Mouse (Mus musculus) T-cell, adult 2 months (primary cell): ENCODE results near the gene Scn2b.

Source experiments
- DNase-seq: peaks from one replicate; pipeline ENCODE4 v3.0.0; 2022; ENCODE audit warnings: low spot score

The Scn2b gene

GRCm38 (mm10) chr9:45117741-45118431 is at the start of gene Scn2b:
Gene Scn2b, plus strand, starts transcription at chr9:45117782.
- peak; percentile 16 for DNase-seq

DNA sequence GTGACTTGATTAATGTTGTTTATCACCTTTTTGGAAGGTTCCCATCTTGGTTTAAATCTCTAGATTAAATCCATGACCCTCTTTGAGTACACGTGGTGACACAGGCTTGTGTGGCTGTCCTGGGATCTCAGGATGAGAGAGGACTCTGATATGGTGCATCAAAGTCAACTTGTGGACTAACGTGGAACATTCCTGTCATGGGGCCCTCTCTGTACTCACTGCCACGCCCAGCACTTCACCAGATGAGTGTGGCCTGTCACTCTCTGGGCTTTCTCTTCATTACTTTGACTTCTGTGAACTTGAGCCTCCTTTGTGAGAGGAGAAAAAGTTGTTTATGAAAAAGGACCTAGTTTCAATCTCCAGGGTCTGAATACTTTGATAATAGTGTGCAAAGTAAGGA is 45.8 kb upstream of the Scn2b start:
- no peak for DNase-seq

DNA sequence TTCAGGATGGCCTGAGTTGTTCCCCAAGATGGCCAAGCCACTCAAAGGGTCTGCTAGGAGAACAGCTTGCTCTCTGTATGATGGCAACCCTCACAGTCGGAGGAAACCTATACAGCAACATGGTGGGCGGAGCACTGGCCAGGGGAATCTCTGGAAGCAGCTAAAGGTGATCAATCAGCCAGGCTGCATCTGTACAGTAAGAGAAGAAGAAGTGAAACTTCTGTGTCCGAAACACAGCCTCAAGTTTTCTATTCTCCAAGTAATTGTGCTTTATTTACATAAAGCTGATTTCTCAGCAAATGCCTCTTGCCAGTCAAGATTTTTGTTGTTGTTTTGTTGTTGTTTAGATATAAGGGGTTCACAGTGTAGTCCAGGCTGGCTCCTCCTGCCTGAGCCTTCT is 39.7 kb upstream of the Scn2b start:
- no peak for DNase-seq

DNA sequence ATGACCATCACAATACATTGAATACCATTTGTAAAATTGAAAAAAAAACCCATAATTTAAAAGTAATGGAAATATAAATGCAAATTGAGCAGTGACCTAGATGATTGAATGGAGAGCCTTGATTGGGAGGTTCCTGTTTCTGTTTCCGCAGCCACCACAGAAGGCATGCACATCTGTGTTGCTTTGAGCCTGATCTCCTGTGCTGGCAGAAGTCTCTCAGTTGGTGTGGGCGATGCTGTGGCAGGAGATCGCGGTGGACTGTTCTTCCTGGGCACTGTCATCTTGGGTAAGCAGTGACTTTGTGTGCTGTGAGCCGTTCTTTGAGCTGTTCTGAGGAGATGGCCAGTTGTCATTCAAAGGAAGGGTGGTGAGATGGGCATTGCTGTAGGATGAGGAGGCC is 38.6 kb upstream of the Scn2b start, which contains the start of gene Jaml:
Gene Jaml, plus strand, starts transcription at position 173 of the 400 bp plus-strand sequence.
- DNase-seq: peak; percentile 65

GRCm38 (mm10) chr9:45083132-45083531 is 34.5 kb upstream of the Scn2b start:
- DNase-seq: no peak

GRCm38 (mm10) chr9:45084556-45084955 is 33.0 kb upstream of the Scn2b start:
- no peak for DNase-seq

- no peak for DNase-seq
These were observed 31.6 kb upstream of the Scn2b start for GRCm38 (mm10) chr9:45085741-45086690.

DNA sequence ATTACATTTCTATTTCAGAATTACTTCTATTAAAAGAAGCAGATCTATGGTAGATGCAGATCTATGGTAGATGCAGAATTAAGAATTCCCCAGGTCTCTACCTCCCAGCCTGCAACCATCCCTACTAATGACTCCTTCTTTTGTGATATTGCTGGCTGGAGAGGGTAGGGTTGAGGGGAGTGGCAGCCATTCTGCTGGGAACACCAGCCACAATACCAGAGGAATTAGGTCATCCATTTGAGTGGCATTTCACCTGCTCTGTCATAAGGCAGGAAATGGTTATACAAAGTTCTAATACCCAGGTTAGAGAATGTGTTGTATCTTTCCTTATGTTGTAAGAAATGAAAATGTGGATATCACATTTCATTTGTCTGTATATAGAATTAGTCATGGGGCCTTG is 29.5 kb upstream of the Scn2b start:
- no peak for DNase-seq

DNA sequence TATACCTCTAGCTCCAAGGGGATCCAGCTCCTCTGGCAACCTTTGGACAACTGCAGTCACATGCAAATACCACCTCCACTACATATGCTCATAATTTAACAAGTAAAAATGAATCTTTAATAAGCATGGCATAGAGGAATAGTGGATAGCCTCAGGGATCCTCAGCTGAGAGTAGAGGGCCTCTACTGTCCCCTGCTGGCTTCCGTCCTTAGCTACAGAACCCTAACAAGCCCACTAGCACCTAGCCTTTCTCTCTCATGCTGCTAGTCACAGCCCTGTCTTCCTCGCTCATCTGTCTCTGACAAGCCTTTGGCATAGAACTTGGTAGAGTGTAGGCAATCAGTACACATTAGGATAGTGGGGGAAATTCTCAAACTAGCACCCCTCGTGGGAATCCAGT is 26.8 kb upstream of the Scn2b start:
- no peak for DNase-seq

- no peak for DNase-seq
These were observed 24.9 kb upstream of the Scn2b start for GRCm38 (mm10) chr9:45092641-45093040.

GRCm38 (mm10) chr9:45095149-45095937 is 22.2 kb upstream of the Scn2b start:
- DNase-seq: no peak

- DNase-seq: no peak
These were observed 19.7 kb upstream of the Scn2b start for GRCm38 (mm10) chr9:45097877-45098276.

DNA sequence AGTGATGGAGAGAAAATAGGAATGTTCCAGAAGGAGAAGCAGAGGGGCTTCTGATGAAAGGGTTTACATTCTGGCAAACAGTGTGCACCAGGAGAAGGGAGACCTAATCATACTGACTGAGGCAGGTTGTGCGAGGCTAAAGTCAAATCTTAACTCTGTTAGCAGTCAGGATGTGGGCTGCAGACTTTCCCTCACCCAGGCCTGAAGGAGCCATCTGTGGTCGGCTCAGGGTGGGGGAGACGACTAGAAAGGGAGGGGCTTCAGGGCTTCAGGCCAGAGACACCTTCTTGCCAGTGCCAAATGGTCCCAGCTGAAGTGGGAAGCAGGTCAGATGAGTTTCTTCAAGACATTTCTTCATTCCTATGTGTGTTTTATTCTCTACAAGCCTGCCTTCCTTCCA is 19.2 kb upstream of the Scn2b start:
- DNase-seq: peak; percentile 60

GRCm38 (mm10) chr9:45102528-45102927 is 15.1 kb upstream of the Scn2b start:
- DNase-seq: no peak

GRCm38 (mm10) chr9:45103211-45103979 is 14.2 kb upstream of the Scn2b start:
- DNase-seq: no peak

GRCm38 (mm10) chr9:45105596-45106374 is 11.8 kb upstream of the Scn2b start:
- no peak for DNase-seq

- DNase-seq: no peak
These were observed 1.9 kb upstream of the Scn2b start for GRCm38 (mm10) chr9:45115706-45116105.

DNA sequence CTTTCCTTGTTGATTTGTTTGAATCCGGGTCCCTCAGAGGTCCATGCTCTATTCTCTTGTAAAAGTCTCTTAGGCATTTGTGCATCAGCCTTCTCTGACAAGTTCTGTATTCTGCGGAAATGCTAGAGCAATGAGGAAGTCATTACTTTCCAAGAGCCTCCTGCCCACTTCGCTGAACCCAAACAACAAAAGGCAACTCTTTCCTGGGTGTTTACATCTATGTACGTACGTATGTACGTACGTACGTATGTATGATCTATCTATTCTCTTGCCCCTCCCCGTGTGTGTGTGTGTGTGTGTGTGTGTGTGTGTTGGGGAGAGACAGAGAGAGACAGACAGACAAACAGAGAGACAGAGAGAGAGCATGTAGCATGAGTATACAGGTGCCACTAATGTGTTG is 763 bp upstream of the Scn2b start:
- peak; percentile 77 for DNase-seq

DNA sequence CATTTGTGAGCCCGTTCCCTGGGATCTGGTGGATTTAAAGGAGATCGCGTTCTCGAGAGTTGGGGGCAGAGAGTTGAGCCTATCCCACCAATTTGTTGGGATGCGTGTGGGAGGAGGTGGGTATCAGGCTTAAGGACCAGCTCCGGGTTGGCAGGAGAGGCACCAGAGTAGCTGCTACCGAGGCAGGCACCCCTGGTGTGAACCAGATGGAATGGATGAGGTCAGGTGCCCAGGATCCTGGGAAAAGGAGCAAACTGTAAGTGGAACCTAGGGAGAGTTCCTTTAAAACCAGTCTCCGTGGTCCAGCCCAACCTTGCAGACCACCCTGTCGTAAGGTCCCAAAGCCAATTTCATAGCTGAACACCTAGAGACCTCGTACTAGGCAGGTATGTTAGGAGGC is 970 bp downstream of the Scn2b start:
- no peak for DNase-seq

DNA sequence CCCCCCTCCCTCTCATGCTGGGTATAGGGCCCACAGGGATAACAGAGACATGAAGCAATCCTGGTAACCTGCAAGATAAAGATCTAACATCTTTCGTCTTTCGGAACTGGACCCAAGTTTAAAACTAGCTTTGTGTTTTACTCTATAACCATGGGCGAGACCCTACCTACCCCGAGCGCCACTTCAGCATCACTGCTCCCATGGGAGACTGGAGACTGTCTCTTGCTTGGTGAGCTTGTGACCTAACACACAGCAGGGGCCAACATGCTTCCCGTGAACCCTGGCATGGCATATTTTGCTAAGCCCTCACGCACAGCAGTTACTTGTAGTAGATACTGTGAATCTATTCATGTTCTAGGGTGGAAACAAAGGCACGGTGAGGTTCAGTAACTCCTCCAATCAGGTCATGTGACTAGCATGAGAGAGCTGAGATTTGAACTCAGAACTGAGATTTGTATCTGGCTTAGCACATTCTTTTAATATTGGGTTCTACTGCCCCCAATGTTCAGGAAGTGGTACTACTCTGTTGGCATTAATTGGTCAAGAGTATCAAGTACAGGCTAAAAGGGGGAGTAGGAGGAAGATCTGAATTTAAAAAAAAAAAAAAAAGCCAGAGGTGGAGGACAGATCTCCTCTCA is 1.9 kb downstream of the Scn2b start:
- DNase-seq: no peak
